In the genomic region with DNA sequence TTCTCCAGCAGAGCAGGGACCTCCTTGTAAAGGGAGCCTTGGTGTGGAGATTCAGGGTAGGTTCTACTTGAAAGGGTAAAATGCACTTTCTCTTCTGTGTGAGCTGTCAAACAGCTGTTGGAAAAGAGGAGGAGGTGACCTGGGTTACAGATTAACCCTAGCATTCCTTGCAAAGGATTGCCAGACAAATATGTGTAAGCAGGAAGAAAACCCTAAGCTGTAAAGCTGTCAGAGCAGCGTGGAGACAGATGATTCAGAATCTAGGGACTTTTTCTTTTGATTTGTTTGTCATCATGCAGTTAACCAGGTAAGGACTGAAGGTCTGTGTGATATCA, we compare ENCODE assay signal across 9 mouse cellular contexts. TPM values are rescaled to one million over a fixed set of nuclear protein-coding genes. Genes with fewer than 3 reads are reported as not detected.
DNase-seq lines count a peak whose midpoint lies in the region; ATAC-seq and TF ChIP-seq lines count a peak whose summit lies in the region.
"Had no signal": no experiment of that assay in that cellular context is flagged by ENCODE, and none has a peak within 500 bp of the region (broad histone marks: within the 10 kb centered on the region; RNA-seq: fewer than 3 reads in every experiment).

No protein-coding gene starts in this region.

- peak; percentile 66 for DNase-seq in heart, adult 11 months
- no peak for DNase-seq in heart, postnatal 36 days
- no peak for DNase-seq in midbrain, embryonic 10.5 days (ENCODE audit: low spot score)
- no peak for DNase-seq in adrenal gland, adult 8-10 months
- no peak for DNase-seq in ovary, postnatal 14 days (ENCODE audit: low spot score)

- peak overlapping the region; percentile 75 for H3K4me3 ChIP-seq in cortical plate, adult 2 months (ENCODE audit: insufficient read depth, low read length)
- peak overlapping the region; percentile 43 for H3K4me3 ChIP-seq in intestine, embryonic 15.5 days (replicated peaks)
- peak overlapping the region; percentile 63 for H3K4me3 ChIP-seq in midbrain, embryonic 10.5 days

- H3K9me3 ChIP-seq in intestine, embryonic 15.5 days = no peaks in the 10 kb centered on the region
- H3K9me3 ChIP-seq in midbrain, embryonic 10.5 days (replicated peaks) = no peaks in the 10 kb centered on the region

- H3K36me3 ChIP-seq in intestine, embryonic 15.5 days = no peaks in the 10 kb centered on the region
- H3K36me3 ChIP-seq in midbrain, embryonic 10.5 days = no peaks in the 10 kb centered on the region

- H3K27ac ChIP-seq in cortical plate, adult 2 months (ENCODE audit: insufficient read depth, low read length) = peak overlapping the region; percentile 95
- H3K27ac ChIP-seq in intestine, embryonic 15.5 days = no peak overlapping the region
- no peak overlapping the region for H3K27ac ChIP-seq in midbrain, embryonic 10.5 days (replicated peaks)

- intact Hi-C loops in heart, postnatal 36 days (cut with DNase I) = no loop called here

- TF ChIP-seq POLR2A in cortical plate, adult 2 months (IDR thresholded peaks at IDR 0.05; ENCODE audit: extremely low read depth, insufficient read depth, low read length) = no peak

- H3K4me1 ChIP-seq in cortical plate, adult 2 months (ENCODE audit: control insufficient read depth, insufficient read depth, low read length) = no peaks in the 10 kb centered on the region
- H3K4me1 ChIP-seq in intestine, embryonic 15.5 days (replicated peaks) = peaks cover 3% of the 10 kb centered on the region; the same call in 1 of the 2 replicates
- H3K4me1 ChIP-seq in midbrain, embryonic 10.5 days = peaks cover 30% of the 10 kb centered on the region

- ATAC-seq in intestine, embryonic 15.5 days = peak; percentile 68
- ATAC-seq in activated CD4-positive, CD25-positive, alpha-beta regulatory T cell, adult 4 months = no peak

- WGBS in intestine, embryonic 15.5 days = 8% methylated on average over 1 of the region's 1 CpGs
- 0% methylated on average over 1 of the region's 1 CpGs for WGBS in midbrain, embryonic 10.5 days

- peak overlapping the region; percentile 94 for H3K4me2 ChIP-seq in intestine, embryonic 15.5 days (replicated peaks)

- no peak for TF ChIP-seq CTCF in cortical plate, adult 2 months (IDR thresholded peaks at IDR 0.05; ENCODE audit: extremely low read depth, insufficient read depth, low read length)

- H3K9ac ChIP-seq in intestine, embryonic 15.5 days = no peak overlapping the region

- H3K27me3 ChIP-seq in intestine, embryonic 15.5 days (replicated peaks) = peaks cover 10% of the 10 kb centered on the region
- peaks cover 48% of the 10 kb centered on the region for H3K27me3 ChIP-seq in midbrain, embryonic 10.5 days (ENCODE audit: low read depth, poor library complexity, severe bottlenecking)

RNA-seq across cellular contexts. Expression of a gene that starts 4.2 kb away (rescaled TPM):
- total RNA-seq in heart, postnatal 36 days (2021) = not detected
- polyA plus RNA-seq in cortical plate, adult 2 months (2012; rRNA removed) = 28.1 and 33.4 TPM in 2 replicates
- polyA plus RNA-seq in intestine, embryonic 15.5 days (2015; fragmentation: Nextera tagmentation; extraction: Ambion mirVana) = 0.90 and 1.2 TPM in 2 replicates
- 0.89 and 0.96 TPM in 2 replicates for polyA plus RNA-seq in midbrain, embryonic 10.5 days (2016; fragmentation: Nextera tagmentation; extraction: Ambion mirVana)
- not detected for polyA plus RNA-seq in activated CD4-positive, CD25-positive, alpha-beta regulatory T cell, adult 4 months (2017; shearing (Covaris generic))
- under 1 TPM in 3 of 4 experiments, not detected in 1; 0.09 to 0.62 (median 0.12) TPM for total RNA-seq in adrenal gland, adult 8-10 months (2022)
- total RNA-seq: gastrocnemius, adult 8-10 months had no signal

Comparison
In these comparisons a context has a peak if more than half of its experiments do, and no peak if none do; other contexts are left out.
1. RNA of a gene that starts 4.2 kb away (polyA plus RNA-seq): 28.1 to 33.4 TPM in cortical plate, adult 2 months; 0.90 to 1.2 TPM in intestine, embryonic 15.5 days, 0.89 to 0.96 TPM in midbrain, embryonic 10.5 days and not detected in activated CD4-positive, CD25-positive, alpha-beta regulatory T cell, adult 4 months; every median in the first group is over 10 times any median in the second.
2. Peak in every context shown above with its lines, with median percentiles within 50 percentile points of each other: H3K4me3 ChIP-seq.